30 mouse cellular contexts compared by ENCODE assay signal in genomic region chr10:95628338-95628737, GRCm38 (mm10). TPM values are rescaled to one million over a fixed set of nuclear protein-coding genes. Genes with fewer than 3 reads are reported as not detected.
"Had no signal": no experiment of that assay in that cellular context is flagged by ENCODE, and none has a peak within 500 bp of the region (broad histone marks: within the 10 kb centered on the region; RNA-seq: fewer than 3 reads in every experiment).

No protein-coding gene starts in this region.

- ATAC-seq: hindbrain, embryonic 16.5 days; inflammation-experienced regulatory T-cells, adult 6 months; intestine, embryonic 15.5 days; intestine, postnatal 0 days had no signal

- H3K27ac ChIP-seq: gastrocnemius, adult 2 months; hindbrain, embryonic 10.5 days; hindbrain, embryonic 12.5 days; hindbrain, embryonic 14.5 days; intestine, embryonic 15.5 days; layer of hippocampus, adult 2 months; left cerebral cortex, adult 2 months; limb, embryonic 10.5 days; limb, embryonic 12.5 days had no signal

- DNase-seq: gastrocnemius, adult 2 months; gastrocnemius, postnatal 10 days; gastrocnemius, postnatal 25 days; heart, adult 18-20 months; heart, postnatal 10 days; heart, postnatal 4 days; kidney, adult 18-20 months; kidney, adult 8-10 months; kidney, postnatal 10 days; kidney, postnatal 25 days; kidney, postnatal 4 days; liver had no signal

- H3K36me3 ChIP-seq: heart, embryonic 10.5 days; heart, embryonic 12.5 days; hindbrain, embryonic 10.5 days; hindbrain, embryonic 12.5 days; intestine, embryonic 15.5 days; limb, embryonic 10.5 days; limb, embryonic 12.5 days had no signal

- H3K9me3 ChIP-seq: heart, embryonic 10.5 days; heart, embryonic 12.5 days; hindbrain, embryonic 10.5 days; hindbrain, embryonic 12.5 days; intestine, embryonic 15.5 days; limb, embryonic 10.5 days; limb, embryonic 12.5 days had no signal

- H3K4me2 ChIP-seq: heart, embryonic 12.5 days; hindbrain, embryonic 12.5 days; hindbrain, embryonic 14.5 days; intestine, embryonic 15.5 days; limb, embryonic 12.5 days; liver, embryonic 11.5 days had no signal

- H3K4me1 ChIP-seq: intestine, embryonic 15.5 days; limb, embryonic 10.5 days had no signal

- H3K9ac ChIP-seq: heart, embryonic 12.5 days; hindbrain, embryonic 12.5 days; hindbrain, embryonic 14.5 days; intestine, embryonic 15.5 days; limb, embryonic 12.5 days had no signal

- H3K4me3 ChIP-seq: gastrocnemius, adult 2 months; heart, embryonic 10.5 days; heart, embryonic 12.5 days; hindbrain, embryonic 10.5 days; hindbrain, embryonic 12.5 days; intestine, embryonic 15.5 days; layer of hippocampus, adult 2 months; left cerebral cortex, adult 2 months; limb, embryonic 10.5 days; limb, embryonic 12.5 days had no signal

- H3K27me3 ChIP-seq: heart, embryonic 12.5 days; hindbrain, embryonic 12.5 days; intestine, embryonic 15.5 days; limb, embryonic 12.5 days had no signal

RNA-seq across cellular contexts. Expression of gene Anapc15-ps, which starts 44.9 kb away (rescaled TPM):
- polyA plus RNA-seq: heart, embryonic 10.5 days; heart, embryonic 12.5 days; heart, embryonic 14.5 days; hindbrain, embryonic 10.5 days; hindbrain, embryonic 12.5 days; hindbrain, embryonic 14.5 days; inflammation-experienced regulatory T-cells, adult 6 months; intestine, embryonic 15.5 days; intestine, postnatal 0 days; kidney, embryonic 14.5 days; kidney, embryonic 16.5 days; limb, embryonic 10.5 days; limb, embryonic 12.5 days; limb, embryonic 14.5 days; liver, embryonic 11.5 days had no signal
